Mouse (Mus musculus) lung, postnatal 0 days (tissue): ENCODE measurements at regions not wholly inside any gene's neighbourhood (a gene's known extent, or its start where the extent isn't known, plus 50 kb on each side); places are given as distances from the start of the nearest gene placed in this dataset.

Experiments
- CTCF ChIP-seq: IDR thresholded peaks from 2 replicates; pipeline ENCODE4 v1.5.1; 2016; ENCODE audit warnings: antibody characterized with exemption, mild to moderate bottlenecking
- EP300 ChIP-seq: IDR thresholded peaks from 2 replicates; pipeline ENCODE4 v1.6.1; 2016; ENCODE audit warnings: antibody characterized with exemption, mild to moderate bottlenecking, control low read depth

GRCm38 (mm10) chr10:85265746-85266145, 80.9 kb upstream of the Cry1 start:
- TF ChIP-seq CTCF, result no peak
- TF ChIP-seq EP300, result no peak
